Mouse (Mus musculus): ENCODE results near the gene Etfa. TPM values are rescaled to one million over a fixed set of nuclear protein-coding genes. Genes with fewer than 3 reads are reported as not detected.

Gene Etfa
- polyA plus RNA-seq, 1 experiment = 16.7 TPM

- no peaks in the 10 kb centered on the region for H3K36me3 ChIP-seq (ENCODE audit: control insufficient read depth, insufficient read depth, low read length)
- TF ChIP-seq CTCF (IDR thresholded peaks at IDR 0.05; ENCODE audit: control insufficient read depth, insufficient read depth, insufficient replicate concordance, low read depth, low read length) (no peak), POLR2A (IDR thresholded peaks at IDR 0.05; ENCODE audit: control insufficient read depth, low read depth, low read length) (no peak)
- no peak overlapping the region for H3K4me3 ChIP-seq (ENCODE audit: control insufficient read depth, low read depth, low read length)
- no peak overlapping the region for H3K27ac ChIP-seq (ENCODE audit: control insufficient read depth, insufficient read depth, low read depth, low read length)
- H3K4me1 ChIP-seq (ENCODE audit: control insufficient read depth, insufficient read depth, low read length) = no peaks in the 10 kb centered on the region
- H3K27me3 ChIP-seq (ENCODE audit: control insufficient read depth, insufficient read depth, low read length) = no peaks in the 10 kb centered on the region
Observed at GRCm38 (mm10) chr9:55453366-55453765, 58.7 kb downstream of the Etfa start.

GRCm38 (mm10) chr9:55452906-55453305, 59.1 kb downstream of the Etfa start:
- no peaks in the 10 kb centered on the region for H3K36me3 ChIP-seq (ENCODE audit: control insufficient read depth, insufficient read depth, low read length)
- H3K4me1 ChIP-seq (ENCODE audit: control insufficient read depth, insufficient read depth, low read length) = no peaks in the 10 kb centered on the region
- no peak overlapping the region for H3K27ac ChIP-seq (ENCODE audit: control insufficient read depth, insufficient read depth, low read depth, low read length)
- no peaks in the 10 kb centered on the region for H3K27me3 ChIP-seq (ENCODE audit: control insufficient read depth, insufficient read depth, low read length)
- no peak overlapping the region for H3K4me3 ChIP-seq (ENCODE audit: control insufficient read depth, low read depth, low read length)
- no peak for TF ChIP-seq POLR2A (IDR thresholded peaks at IDR 0.05; ENCODE audit: control insufficient read depth, low read depth, low read length)
- no peak for TF ChIP-seq CTCF (IDR thresholded peaks at IDR 0.05; ENCODE audit: control insufficient read depth, insufficient read depth, insufficient replicate concordance, low read depth, low read length)

- no peaks in the 10 kb centered on the region for H3K36me3 ChIP-seq (ENCODE audit: control insufficient read depth, insufficient read depth, low read length)
- no peaks in the 10 kb centered on the region for H3K27me3 ChIP-seq (ENCODE audit: control insufficient read depth, insufficient read depth, low read length)
- TF ChIP-seq CTCF (IDR thresholded peaks at IDR 0.05; ENCODE audit: control insufficient read depth, insufficient read depth, insufficient replicate concordance, low read depth, low read length) (no peak), POLR2A (IDR thresholded peaks at IDR 0.05; ENCODE audit: control insufficient read depth, low read depth, low read length) (no peak)
- H3K4me1 ChIP-seq (ENCODE audit: control insufficient read depth, insufficient read depth, low read length) = no peaks in the 10 kb centered on the region
- no peak overlapping the region for H3K4me3 ChIP-seq (ENCODE audit: control insufficient read depth, low read depth, low read length)
- no peak overlapping the region for H3K27ac ChIP-seq (ENCODE audit: control insufficient read depth, insufficient read depth, low read depth, low read length)
Observed at GRCm38 (mm10) chr9:55451426-55451825, 60.6 kb downstream of the Etfa start.

GRCm38 (mm10) chr9:55450035-55450434, 62.0 kb downstream of the Etfa start:
- Histone ChIP-seq H3K27ac (ENCODE audit: control insufficient read depth, insufficient read depth, low read depth, low read length) (no peak overlapping the region), H3K4me1 (ENCODE audit: control insufficient read depth, insufficient read depth, low read length) (no peaks in the 10 kb centered on the region), H3K27me3 (ENCODE audit: control insufficient read depth, insufficient read depth, low read length) (no peaks in the 10 kb centered on the region), H3K4me3 (ENCODE audit: control insufficient read depth, low read depth, low read length) (no peak overlapping the region), H3K36me3 (ENCODE audit: control insufficient read depth, insufficient read depth, low read length) (no peaks in the 10 kb centered on the region)
- TF ChIP-seq POLR2A (IDR thresholded peaks at IDR 0.05; ENCODE audit: control insufficient read depth, low read depth, low read length) (no peak), CTCF (IDR thresholded peaks at IDR 0.05; ENCODE audit: control insufficient read depth, insufficient read depth, insufficient replicate concordance, low read depth, low read length) (no peak)

DNA sequence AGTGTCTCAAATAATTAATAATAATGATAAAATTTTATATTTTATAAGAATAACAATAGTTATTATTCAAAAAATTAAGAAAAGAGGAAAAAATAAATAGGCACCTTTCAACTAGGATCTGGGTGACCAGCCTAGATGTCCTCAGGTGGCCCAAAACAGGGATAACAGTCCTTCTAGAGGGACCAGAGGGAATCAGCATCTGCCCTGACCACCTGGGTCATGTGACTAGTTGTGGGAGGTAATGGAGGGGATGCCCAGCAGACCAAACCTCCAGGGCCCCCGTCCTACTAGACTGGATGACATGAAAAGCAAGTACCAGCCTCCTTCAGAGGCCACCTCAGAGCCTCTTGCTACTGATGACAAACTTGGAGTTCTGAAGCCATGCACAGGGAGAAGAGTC, 62.9 kb downstream of the Etfa start:
- no peaks in the 10 kb centered on the region for H3K4me1 ChIP-seq (ENCODE audit: control insufficient read depth, insufficient read depth, low read length)
- H3K27ac ChIP-seq (ENCODE audit: control insufficient read depth, insufficient read depth, low read depth, low read length) = no peak overlapping the region
- H3K4me3 ChIP-seq (ENCODE audit: control insufficient read depth, low read depth, low read length) = no peak overlapping the region
- no peaks in the 10 kb centered on the region for H3K27me3 ChIP-seq (ENCODE audit: control insufficient read depth, insufficient read depth, low read length)
- no peaks in the 10 kb centered on the region for H3K36me3 ChIP-seq (ENCODE audit: control insufficient read depth, insufficient read depth, low read length)
- no peak for TF ChIP-seq CTCF (IDR thresholded peaks at IDR 0.05; ENCODE audit: control insufficient read depth, insufficient read depth, insufficient replicate concordance, low read depth, low read length)
- TF ChIP-seq POLR2A (IDR thresholded peaks at IDR 0.05; ENCODE audit: control insufficient read depth, low read depth, low read length) = no peak

DNA sequence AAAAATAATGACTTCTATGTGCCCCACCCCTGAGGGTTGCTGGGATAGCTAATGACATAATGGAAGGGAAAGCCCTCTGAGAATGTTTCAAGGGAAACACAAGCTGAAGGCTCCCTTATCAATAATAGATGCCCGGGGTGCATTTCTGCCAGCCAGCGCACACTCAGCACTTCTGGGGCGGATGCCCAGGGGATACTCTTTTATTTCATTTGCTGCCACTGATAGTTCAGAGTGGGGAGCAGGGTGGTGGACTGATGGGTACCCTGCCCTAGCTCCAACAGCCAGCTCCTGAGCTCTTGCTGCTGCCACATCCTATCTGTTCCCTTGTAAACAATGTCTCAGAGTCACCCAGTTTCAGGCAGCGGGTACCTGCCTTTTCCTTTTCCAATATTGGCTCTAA, 64.5 kb downstream of the Etfa start:
- H3K4me1 ChIP-seq (ENCODE audit: control insufficient read depth, insufficient read depth, low read length) = no peaks in the 10 kb centered on the region
- H3K27me3 ChIP-seq (ENCODE audit: control insufficient read depth, insufficient read depth, low read length) = no peaks in the 10 kb centered on the region
- TF ChIP-seq POLR2A (IDR thresholded peaks at IDR 0.05; ENCODE audit: control insufficient read depth, low read depth, low read length) (no peak), CTCF (IDR thresholded peaks at IDR 0.05; ENCODE audit: control insufficient read depth, insufficient read depth, insufficient replicate concordance, low read depth, low read length) (no peak)
- H3K36me3 ChIP-seq (ENCODE audit: control insufficient read depth, insufficient read depth, low read length) = no peaks in the 10 kb centered on the region
- H3K4me3 ChIP-seq (ENCODE audit: control insufficient read depth, low read depth, low read length) = no peak overlapping the region
- H3K27ac ChIP-seq (ENCODE audit: control insufficient read depth, insufficient read depth, low read depth, low read length) = no peak overlapping the region

- no peak overlapping the region for H3K4me3 ChIP-seq (ENCODE audit: control insufficient read depth, low read depth, low read length)
- H3K27ac ChIP-seq (ENCODE audit: control insufficient read depth, insufficient read depth, low read depth, low read length) = no peak overlapping the region
- H3K4me1 ChIP-seq (ENCODE audit: control insufficient read depth, insufficient read depth, low read length) = no peaks in the 10 kb centered on the region
- H3K27me3 ChIP-seq (ENCODE audit: control insufficient read depth, insufficient read depth, low read length) = no peaks in the 10 kb centered on the region
- TF ChIP-seq POLR2A (IDR thresholded peaks at IDR 0.05; ENCODE audit: control insufficient read depth, low read depth, low read length) (no peak), CTCF (IDR thresholded peaks at IDR 0.05; ENCODE audit: control insufficient read depth, insufficient read depth, insufficient replicate concordance, low read depth, low read length) (no peak)
- H3K36me3 ChIP-seq (ENCODE audit: control insufficient read depth, insufficient read depth, low read length) = no peaks in the 10 kb centered on the region
Observed at GRCm38 (mm10) chr9:55439206-55439780, 72.8 kb downstream of the Etfa start.

DNA sequence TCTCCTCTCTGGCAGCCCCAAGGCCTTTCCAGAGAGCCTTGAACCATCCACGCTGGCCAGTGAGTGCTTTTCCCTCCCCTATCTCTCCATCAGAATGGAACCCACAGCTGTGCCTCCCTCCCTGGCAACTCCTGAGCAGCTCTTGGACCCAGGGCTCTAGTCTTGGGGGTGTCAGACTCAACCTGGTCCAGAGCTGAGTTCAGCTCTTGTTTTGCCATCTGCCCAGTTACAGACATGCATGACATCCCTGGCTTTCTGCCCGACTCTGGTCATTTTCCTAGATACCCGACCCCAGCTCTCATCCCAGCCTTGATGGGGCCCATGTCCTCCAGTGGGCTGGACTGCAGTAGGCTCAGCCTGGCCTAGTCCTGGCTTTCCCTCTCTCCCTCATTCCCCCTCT, 73.6 kb downstream of the Etfa start:
- Histone ChIP-seq H3K27me3 (ENCODE audit: control insufficient read depth, insufficient read depth, low read length) (no peaks in the 10 kb centered on the region), H3K27ac (ENCODE audit: control insufficient read depth, insufficient read depth, low read depth, low read length) (no peak overlapping the region), H3K4me1 (ENCODE audit: control insufficient read depth, insufficient read depth, low read length) (no peaks in the 10 kb centered on the region), H3K4me3 (ENCODE audit: control insufficient read depth, low read depth, low read length) (no peak overlapping the region), H3K36me3 (ENCODE audit: control insufficient read depth, insufficient read depth, low read length) (no peaks in the 10 kb centered on the region)
- no peak for TF ChIP-seq POLR2A (IDR thresholded peaks at IDR 0.05; ENCODE audit: control insufficient read depth, low read depth, low read length)
- no peak for TF ChIP-seq CTCF (IDR thresholded peaks at IDR 0.05; ENCODE audit: control insufficient read depth, insufficient read depth, insufficient replicate concordance, low read depth, low read length)

All from testis, adult 2 months (tissue).